Mouse (Mus musculus) right cerebral cortex, postnatal 14 days (tissue): Measurements from ENCODE around the gene Dnajb14.
A peak's percentile ranks its signal among the peaks of the same experiment; 100 is the strongest.
"Not testable (repeated sequence)": the region's sequence is repeated elsewhere in the genome, so short reads cannot be mapped to it uniquely, and the experiment has no call there.

Experiments
- DNase-seq: peaks from one replicate; pipeline ENCODE4 v3.0.0; 2022

Dnajb14 gene

GRCm38 (mm10) chr3:137918932-137919311 is 51.4 kb downstream of the Dnajb14 start:
- DNase-seq = peak; percentile 17

DNA sequence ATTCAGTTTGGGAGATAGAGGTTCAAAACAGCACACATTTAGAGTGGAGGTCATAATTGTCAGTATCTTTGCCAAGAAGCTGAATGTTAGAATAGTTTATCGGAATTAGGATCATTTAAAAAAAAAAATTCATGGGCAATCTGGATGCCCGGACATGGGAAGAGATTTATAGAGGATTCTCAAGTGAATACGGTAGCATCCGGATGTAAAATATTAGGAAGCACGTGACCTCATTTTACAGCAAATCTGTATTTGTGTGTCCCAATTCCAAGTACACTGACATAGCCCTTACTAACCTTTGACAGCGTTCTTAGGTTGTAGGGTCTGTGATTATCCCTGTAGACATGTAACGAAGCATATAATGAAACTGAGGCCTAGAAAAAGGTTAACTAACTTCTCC is 51.9 kb downstream of the Dnajb14 start:
- no peak for DNase-seq

- DNase-seq = no peak
Observed at GRCm38 (mm10) chr3:137920594-137920993, 53.1 kb downstream of the Dnajb14 start.

DNA sequence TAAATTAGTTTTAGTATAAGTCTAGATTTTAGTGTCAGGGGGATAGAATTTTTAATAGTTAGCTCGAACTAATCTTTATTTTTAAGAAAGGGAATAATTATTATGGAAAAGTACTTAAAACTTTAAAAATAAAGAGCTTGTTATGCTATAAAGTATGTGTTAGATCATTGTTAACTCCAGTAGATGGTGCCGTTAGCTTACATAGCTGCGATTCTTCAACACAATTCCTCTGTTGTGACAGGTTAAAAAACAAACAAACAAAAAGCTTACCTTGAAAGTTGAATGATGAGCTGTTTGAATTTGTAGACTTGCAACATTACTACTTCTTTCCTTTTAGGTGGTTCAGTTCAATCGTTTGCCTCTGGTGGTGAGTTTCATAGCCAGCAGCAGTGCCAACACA is 59.5 kb downstream of the Dnajb14 start:
- no peak for DNase-seq

GRCm38 (mm10) chr3:137929940-137930339 is 62.5 kb downstream of the Dnajb14 start:
- DNase-seq = no peak

DNA sequence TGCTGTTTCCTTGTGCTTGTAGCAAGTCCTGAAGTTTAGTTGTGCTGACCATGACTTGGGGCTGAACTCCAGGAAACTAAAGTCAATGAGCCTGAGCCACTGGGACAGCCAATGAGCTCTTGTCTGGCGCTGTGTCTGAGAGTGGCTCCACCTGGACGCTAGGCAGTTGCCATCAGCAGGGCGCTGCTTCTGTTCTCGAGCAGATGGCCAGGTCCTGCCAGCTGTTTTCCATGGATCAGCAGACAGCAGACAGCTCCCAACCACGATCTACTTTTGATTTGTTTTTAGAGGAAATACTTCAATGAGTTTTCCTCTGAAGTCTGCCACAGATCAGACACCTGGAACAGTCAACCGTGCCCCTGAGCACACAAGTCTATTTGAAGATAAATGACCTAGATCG is 65.3 kb downstream of the Dnajb14 start:
- no peak for DNase-seq

DNA sequence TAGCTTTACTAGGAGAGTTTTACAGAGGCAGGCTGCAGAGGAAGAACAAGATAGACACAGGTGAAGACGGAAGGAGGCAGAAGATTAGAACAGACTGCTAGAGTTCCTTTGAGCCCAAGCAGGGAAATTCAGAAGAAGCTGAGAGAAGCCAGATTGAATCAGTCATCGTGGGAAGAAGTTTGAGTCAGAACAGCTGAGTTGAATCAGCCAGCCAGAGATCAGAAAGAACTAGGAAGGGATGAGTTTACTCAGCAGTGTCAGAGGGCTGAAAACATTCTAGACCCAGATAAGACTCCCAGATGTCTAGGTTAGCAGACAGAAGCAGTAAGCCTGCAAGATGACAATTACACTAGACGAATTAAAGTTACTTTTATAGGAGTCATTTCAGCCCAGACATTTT is 66.5 kb downstream of the Dnajb14 start:
- no peak for DNase-seq

DNA sequence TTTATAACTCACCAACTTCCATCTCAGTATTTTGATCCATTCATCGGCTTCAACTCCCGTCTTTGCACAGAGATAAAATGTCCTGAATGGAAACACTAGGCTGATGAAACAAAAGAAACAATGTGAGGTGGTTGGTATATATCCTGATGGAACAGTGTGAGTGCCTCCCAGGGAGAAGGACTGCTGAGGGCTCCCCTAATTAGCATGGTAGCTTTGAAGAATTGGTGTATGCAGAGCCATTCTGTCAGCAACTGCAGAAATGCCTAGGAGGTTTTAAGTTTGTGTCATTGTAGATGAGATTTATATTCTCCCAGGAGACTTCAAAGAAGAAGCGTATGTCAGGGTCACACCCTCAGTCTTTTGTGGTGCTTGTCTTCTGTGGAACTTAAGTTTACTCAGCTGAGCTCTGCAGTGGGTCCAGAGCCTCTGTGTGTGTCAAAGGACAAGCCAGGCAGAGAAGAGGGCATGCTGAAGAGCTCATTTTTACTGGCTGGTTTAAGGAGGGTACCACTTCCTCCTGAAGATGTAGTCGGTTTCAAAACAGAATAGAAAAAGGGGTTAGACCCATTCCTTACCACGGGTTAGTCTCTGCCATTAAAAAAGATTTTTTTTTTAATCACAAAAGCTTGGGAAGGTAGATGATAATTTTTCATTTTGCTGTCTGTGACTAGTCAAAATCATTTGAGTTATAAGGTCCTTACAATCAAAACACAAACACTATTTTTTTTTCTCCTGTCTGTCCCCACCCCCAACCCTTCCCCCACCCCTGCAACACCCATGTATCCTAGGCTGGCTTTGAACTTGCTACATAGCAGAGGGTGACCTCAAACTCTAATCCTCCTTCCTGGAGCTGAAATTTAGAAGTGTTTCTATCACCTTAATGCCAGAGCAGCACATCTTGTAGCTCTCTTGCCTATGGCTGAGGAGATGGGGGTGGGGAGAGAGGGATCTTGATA is 68.4 kb downstream of the Dnajb14 start:
- no peak for DNase-seq

DNA sequence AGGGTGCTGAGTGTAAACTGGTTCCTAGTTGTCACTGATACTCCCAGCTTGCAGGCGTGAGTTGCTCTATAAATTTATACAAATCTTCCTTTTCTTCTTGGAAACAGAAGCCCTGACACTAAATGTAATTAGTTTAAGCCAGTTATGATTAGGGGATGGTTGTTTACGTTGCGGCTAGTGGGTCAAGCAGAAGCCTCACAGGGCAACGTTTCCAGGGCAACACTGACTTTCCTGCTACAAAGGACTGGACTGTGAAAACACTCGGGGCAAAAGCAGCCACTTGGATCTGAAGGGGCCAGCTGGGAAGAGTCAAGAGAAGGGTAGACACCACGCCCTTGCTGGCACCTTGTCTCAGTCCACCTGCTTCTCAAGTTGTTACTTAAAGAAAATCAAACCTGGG is 69.1 kb downstream of the Dnajb14 start:
- no peak for DNase-seq

DNA sequence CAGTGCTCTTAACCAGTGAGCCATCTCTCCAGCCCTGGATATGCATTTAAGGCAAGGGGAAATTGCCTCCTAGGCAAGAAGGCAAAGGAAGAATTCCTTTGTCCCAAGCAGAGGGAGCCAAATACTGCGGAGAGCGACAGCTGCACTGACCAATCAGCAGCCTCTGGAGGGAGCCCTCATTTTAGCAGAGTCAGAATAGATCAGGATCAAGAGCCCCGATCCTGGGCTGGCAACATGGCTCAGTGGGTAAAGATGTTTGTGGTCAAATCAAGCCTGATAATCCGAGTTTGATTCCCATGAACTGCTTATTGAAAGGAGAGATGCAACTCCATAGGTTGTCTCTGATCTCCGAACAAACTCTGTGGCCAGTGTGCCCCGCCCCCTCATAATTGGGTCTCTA is 71.1 kb downstream of the Dnajb14 start:
- DNase-seq = peak; percentile 39

DNA sequence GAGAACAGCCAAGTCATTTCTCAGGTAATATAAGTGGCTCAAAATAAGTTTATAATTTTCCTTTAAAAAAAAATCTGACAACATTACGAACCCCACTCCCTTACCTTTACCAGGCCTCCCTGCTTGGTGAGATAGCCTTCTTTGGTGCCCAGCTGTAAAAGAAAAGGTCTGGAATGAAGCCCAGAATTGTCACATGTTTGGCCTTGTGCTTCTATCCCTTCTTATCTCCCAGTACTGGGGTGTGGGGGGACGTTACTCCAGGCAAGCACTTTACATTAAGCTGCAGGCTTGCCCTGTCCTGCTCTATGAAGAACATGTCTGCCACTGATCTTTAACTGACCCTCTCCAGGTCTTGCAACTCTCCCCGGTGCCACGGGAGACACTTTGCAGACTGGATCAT is 73.3 kb downstream of the Dnajb14 start:
- DNase-seq = no peak

DNA sequence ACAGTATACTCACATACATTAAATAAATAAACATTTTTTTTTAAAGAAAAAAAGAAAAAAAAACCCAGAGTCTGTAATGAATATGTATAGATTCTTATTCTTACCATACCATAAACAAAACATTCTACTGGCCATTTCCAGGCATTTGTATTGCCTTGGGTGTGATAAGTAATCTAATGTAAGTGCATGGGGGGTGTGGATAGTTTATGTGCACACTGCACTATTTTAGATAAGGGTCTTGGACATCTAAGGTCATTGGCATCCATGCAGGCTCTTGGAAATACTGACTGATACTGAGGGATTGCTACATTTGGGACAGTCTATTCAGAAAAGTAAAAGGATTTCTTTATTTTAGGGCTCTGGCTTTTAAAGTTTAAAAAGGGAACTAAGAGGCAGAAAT is 74.1 kb downstream of the Dnajb14 start:
- DNase-seq = no peak

DNA sequence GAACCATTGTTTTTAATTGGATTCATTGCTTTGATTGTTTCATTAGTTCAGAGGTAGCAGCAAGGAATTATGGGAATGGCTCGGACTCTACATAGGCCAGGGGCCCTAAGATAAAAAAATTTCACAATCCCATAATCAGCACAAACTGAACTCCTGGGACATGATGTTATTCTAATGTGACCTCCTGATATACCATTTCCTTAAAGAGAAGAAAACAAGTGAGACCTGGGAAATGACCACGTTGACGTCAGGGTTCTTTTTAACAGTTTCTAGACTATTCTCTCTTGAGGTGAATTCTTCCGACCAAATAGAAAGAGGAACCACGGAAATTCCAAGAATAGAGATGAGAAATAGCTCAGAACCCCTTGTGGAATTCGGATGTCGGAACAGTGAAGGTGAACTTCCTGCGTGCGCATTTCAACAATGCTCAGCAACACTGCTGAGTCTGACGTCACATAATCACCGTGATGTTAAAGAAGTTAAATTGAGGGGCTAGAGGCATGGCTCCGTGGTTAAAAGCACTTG is 74.7 kb downstream of the Dnajb14 start:
- DNase-seq = no peak

GRCm38 (mm10) chr3:137943737-137944154 is 76.3 kb downstream of the Dnajb14 start:
- no peak for DNase-seq

- DNase-seq = no peak
Observed at GRCm38 (mm10) chr3:137946827-137947226, 79.4 kb downstream of the Dnajb14 start.

GRCm38 (mm10) chr3:137947525-137947924 is 80.0 kb downstream of the Dnajb14 start:
- no peak for DNase-seq

DNA sequence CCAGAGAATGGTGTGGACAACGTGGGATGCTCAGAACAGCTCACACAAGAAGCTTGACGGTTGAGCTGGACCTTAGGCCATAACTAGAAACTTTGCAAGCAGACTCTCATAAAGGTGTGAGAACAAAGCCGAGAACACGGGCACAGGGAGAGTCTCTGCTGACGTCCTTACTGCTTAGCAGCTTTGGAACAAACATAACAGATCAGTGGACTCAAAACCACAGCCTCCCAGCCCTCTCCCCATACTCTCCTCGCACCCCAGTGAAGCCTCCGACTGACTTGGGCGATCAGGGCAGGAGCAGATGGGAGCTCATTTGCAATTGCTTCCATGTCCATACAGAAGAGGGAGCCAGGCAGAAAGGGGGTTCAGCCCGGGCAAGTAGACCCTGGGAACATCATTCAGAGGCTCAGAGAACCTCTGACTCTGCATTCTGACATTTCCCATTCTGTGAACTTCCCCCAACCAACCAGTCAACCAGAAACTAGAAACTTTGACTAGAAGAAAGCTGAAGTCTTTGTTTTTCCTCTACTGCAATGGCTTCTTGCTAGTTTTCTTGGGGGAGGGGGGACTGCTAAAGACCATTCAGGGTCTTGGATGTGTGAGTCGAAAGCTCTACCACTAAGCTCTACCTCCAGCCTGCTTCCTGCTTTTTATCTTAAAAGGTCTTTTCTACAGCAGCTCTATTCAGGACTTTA is 82.9 kb downstream of the Dnajb14 start:
- DNase-seq = no peak

GRCm38 (mm10) chr3:137951302-137951701 is 83.8 kb downstream of the Dnajb14 start:
- not testable (repeated sequence) for DNase-seq

DNA sequence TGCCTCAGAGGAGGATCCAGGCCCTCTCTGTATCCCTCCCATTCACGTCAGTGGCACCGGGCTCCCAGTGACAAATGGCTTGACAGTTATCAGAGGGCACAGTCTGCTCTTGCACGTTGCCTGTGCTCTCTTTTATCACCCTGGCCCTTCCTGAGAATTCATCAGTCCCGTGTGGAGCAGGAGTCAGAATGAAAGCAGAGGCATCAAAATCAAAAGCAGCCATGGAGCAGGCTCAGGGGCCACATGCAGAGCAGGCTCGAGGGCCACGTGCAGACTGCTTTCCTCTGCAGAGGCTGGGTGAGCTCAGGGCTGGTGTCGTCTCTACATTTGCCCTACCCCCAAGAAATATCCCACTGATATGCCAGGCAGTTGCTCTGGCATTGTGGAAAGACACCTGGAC is 84.3 kb downstream of the Dnajb14 start:
- DNase-seq = no peak

DNA sequence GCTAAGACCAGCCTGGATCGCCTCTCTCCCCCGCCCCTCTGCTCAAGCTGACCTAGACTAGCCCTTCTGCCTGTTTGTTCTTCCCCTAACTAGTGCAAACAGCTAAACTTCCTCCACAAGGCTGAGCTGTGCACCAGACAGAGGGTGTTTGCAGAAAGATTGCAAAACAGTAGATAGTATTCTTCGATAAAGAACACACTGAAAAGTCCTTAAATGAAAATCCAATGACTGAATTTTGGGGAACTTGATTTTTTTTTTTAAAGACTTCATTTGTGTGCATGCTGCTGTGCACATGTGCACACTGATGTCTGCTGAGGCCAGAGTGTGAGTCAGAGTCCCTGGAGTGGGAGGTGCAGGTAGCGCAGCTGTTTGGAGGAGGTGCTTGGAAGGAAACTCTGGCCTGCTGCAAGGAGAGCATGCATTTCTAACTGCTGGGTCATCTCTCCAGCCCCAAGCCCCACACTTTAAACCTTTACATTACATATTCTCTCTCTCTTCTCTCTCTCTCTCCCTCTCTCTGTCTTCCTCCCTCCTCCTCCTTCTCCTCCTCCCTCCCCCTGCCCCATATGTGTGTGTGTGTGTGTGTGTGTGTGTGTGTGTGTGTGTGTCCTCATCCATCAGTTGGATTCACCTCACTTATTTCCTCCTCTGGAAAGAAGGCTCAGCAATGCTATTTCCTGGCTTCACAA is 84.9 kb downstream of the Dnajb14 start:
- no peak for DNase-seq

DNA sequence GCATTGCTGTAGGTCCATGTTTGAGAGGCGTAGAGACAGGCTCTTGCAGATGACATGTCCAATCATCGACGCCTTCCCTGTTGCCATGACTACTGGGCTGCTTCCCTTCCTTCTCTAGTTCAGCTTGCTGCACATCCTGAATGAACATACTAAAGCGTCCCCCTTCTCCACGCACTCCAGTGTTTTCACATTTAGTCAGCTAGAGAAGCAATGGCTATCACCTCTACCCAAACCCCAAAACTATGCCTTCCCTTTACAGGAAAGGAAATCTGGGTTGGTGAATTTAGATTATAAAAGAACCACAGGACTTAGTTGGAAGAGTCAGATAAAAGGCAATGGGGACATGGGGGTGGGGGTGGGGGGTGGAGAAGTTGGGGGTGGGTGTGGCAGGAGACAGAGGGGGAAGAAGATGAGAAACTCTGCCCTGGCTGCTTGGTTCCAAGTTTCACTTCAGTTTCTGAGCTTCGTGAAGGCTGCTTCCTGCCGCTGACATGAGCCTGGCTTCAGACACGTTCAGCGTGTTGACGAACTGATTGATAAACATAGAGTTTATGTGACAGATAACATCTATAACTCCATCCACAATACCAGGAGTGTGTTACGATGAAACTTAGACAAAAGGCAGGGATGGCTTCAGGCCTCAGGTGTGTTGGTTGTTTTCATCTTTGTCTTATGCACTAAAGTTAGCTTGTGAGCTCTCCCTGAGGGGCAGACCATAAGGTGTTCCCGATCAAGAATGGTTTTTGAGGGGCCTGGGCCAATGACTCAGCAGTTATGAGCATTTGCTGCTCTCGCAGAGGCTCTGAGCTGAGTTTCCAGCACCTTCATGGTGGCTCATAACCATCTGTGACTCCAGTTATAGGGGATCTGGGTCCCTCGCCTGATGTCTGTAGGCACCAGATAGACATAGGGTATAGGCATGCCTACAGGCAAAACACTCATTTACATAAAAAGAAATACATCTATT is 85.7 kb downstream of the Dnajb14 start:
- DNase-seq = peak; percentile 72

- no peak for DNase-seq
Observed at GRCm38 (mm10) chr3:137954256-137954916, 86.9 kb downstream of the Dnajb14 start.
